Mouse (Mus musculus) frontal cortex, postnatal 36 days (tissue): ENCODE results near the gene Pxt1.
"Not testable (repeated sequence)": the region's sequence is repeated elsewhere in the genome, so short reads cannot be mapped to it uniquely, and the experiment has no call there.

Experiments
- DNase-seq, 2 experiments: peaks; one replicate each; pipeline ENCODE4 v3.0.0; 2022; ENCODE audit warnings: low spot score in 2 of 2

The Pxt1 gene

GRCm38 (mm10) chr17:28943740-28944139 lies at the start of gene Pxt1:
Pxt1 (minus strand) TSS chr17:28943840.
- DNase-seq = no peak

- not testable (repeated sequence) for DNase-seq
Observed at GRCm38 (mm10) chr17:28993004-28993403, 49.4 kb upstream of the Pxt1 start.

DNA sequence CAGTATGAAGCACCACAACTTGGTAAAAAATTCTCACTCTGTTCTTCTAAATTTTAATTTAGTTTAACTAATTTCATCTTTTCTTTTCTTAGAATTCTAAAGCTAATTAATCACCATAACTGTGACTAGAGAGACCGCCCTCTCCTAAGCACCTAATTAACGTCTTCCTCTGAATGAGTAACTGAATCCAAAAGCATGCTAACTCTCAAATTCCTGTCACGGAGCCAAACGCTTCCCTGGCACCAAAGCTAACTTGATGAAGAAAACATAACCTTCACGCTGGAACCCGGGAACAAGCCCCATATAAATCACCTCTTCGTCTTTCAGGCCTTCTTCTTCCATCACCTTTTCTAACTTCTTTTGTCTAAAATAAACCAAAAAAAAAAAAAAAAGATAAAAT lies 48.5 kb upstream of the Pxt1 start:
- no peak for DNase-seq

DNA sequence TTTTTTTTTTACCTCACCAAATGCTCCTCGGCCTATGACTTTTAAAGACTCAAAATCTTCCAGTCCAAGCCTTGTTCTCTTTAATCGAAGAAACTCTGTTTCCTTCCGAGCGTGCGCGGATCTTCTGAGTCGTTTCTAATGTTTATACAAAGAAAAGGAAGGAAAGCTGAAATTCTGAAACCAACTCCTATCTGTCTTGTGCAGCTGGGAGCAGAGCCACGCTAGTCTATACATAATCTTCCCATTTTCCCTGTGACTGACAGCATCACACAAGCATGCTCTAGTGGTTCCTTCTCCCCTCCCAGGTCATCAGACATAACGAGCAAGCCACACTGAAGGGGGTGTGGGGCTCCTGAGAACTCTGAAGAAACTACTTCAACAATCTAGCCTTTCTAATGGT lies 47.6 kb upstream of the Pxt1 start:
- no peak for DNase-seq

DNA sequence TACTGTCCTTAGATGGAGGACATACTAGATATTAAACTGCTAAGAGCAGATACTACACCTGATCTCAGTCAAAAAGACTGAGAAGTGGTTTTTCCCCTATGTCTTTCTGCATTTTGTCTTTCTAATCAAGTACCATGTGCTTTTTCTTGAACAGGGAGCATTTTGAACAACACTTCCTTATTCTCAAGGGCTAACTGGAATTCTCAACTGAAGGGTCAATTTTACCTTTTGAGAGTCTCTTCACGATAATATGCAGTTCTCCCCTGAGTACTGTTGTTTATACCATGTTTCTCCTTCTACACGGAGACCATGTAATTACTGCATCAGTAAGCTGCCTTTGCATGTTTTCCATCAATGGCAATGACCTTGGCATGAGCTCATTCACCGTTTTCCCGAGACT lies 46.4 kb upstream of the Pxt1 start:
- no peak for DNase-seq

GRCm38 (mm10) chr17:28988996-28989395 lies 45.4 kb upstream of the Pxt1 start:
- DNase-seq = no peak

DNA sequence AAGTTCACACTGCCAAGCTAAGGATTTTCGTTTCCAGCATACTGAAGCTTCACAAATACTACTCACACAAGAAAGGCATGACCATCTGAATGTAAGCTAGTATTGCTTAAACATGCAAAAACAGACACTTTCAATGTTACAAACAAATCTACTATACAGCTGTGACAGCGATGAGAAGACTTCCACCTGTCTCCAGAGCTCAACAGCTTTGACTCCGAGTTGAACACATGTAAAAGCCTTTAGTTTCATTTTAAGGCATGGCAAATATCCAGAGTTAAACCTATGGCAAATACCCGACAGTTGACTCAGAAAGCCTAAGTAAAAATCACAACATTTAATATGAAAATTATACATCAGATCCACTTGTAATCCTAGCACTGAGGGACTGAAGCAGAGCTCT lies 44.7 kb upstream of the Pxt1 start:
- no peak for DNase-seq

- DNase-seq = no peak
Observed at GRCm38 (mm10) chr17:28987713-28988112, 44.1 kb upstream of the Pxt1 start.

- DNase-seq = no peak
Observed at GRCm38 (mm10) chr17:28986833-28987232, 43.2 kb upstream of the Pxt1 start.

GRCm38 (mm10) chr17:28984724-28985420 lies 41.2 kb upstream of the Pxt1 start:
- no peak for DNase-seq

- DNase-seq = no peak
Observed at GRCm38 (mm10) chr17:28982591-28982990, 39.0 kb upstream of the Pxt1 start.

- DNase-seq = no peak
Observed at GRCm38 (mm10) chr17:28981081-28981480, 37.4 kb upstream of the Pxt1 start.

DNA sequence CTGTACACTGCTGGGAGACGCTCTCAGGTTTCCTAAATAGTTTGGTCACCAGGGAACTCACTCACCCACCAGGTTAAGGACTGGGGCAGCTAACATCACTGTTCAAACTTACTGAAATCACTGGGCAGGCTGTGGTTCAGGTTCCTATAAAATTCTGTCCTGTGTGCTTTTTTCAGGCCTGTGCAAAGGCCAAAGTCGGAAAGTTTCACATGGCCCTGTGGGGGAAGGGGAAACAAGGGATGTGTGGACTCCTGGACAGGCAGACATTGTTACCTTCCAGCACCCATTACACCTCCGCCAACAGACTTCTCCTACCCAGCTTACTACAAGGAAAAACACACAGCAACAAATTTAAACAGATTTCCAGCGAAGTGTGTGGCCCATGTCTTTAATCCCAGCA lies 35.5 kb upstream of the Pxt1 start:
- DNase-seq = no peak

GRCm38 (mm10) chr17:28970122-28970521 lies 26.5 kb upstream of the Pxt1 start:
- DNase-seq = no peak

DNA sequence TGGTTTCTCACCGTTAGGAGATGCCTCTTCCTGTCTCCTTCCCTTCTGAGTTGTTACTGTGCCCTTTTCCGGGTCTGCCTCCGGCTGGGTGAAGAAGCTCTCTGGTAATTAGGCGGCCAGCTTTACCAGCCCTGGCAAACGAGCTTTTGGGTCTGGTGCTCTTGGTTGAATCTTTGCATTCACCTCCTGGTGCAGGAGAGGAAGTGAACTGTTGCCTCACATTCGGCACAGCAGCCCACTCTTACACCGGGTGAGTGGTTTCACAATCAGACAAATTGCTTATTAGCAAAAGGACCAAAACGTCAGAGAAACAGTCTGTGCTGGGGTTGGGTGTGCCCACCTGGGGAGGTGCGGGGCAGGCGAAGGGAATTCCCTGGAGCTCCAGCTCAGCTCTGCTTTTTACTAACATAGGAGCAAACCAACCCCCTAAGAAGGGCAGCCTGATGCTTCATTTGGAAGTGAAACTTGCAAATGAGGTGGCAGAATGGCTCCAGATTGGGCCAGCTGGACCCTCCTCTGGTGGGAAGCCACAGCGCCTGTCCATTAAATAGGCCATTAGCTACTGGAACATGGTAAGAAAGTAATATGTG lies 23.5 kb upstream of the Pxt1 start:
- no peak for DNase-seq

DNA sequence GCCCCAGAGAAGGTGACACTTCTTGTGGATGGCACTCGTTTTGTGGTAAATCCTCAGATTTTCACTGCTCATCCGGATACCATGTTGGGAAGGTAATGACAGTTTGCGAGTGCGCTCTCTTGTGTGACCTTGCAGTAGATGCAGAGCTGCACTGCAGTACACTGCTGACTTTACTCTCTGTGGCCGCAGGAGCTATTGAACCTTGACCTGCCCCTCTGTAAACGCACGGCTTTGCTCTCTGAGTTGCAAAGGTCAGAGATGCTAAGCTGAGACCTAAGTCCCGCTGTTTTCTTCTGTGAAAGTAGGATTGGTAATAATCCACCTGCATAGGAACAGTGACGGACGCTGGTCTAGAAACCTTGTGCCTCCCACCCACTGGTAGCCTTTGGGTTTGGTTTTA lies 18.0 kb upstream of the Pxt1 start:
- DNase-seq = no peak

DNA sequence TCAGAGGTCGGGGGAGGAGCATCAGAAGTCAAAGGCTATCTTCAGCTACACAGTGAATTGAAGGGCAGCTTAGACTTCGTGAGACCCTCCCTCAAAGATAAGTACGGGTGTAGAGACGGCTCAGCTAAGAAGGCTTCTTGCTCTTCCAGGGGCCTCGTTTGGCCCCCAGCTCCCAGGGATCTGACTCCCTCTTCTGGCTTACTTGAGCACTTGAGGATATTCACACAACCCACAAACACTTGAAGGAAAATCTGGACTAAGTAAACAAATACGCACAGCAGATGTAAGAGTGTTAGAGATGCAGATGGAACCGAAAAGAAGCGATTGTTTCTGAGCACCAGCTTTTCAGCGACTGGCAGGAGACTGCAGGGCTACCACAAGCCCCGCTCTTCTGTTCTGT lies 17.0 kb upstream of the Pxt1 start:
- no peak for DNase-seq

GRCm38 (mm10) chr17:28954416-28954815 lies 10.8 kb upstream of the Pxt1 start:
- DNase-seq = no peak

DNA sequence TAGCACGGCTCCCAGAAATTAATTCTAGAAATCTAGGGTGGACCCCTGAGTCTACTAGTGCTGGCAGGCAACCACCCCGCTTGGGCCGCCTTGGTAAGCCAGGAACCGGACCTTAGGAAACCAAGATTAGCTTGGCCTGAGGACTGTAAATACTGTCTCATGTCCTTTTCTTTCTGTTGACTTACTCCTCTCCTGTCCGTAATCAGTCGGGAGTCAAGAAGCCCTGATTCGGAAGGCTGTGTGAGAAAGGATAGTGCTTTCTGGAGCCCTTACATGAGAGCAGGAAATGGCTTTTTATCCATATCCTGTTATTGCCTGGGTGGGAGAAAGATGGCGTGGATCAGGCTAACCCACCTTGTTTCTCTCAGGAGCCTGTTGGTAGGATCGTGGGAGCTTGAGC lies 9.6 kb upstream of the Pxt1 start:
- no peak for DNase-seq

DNA sequence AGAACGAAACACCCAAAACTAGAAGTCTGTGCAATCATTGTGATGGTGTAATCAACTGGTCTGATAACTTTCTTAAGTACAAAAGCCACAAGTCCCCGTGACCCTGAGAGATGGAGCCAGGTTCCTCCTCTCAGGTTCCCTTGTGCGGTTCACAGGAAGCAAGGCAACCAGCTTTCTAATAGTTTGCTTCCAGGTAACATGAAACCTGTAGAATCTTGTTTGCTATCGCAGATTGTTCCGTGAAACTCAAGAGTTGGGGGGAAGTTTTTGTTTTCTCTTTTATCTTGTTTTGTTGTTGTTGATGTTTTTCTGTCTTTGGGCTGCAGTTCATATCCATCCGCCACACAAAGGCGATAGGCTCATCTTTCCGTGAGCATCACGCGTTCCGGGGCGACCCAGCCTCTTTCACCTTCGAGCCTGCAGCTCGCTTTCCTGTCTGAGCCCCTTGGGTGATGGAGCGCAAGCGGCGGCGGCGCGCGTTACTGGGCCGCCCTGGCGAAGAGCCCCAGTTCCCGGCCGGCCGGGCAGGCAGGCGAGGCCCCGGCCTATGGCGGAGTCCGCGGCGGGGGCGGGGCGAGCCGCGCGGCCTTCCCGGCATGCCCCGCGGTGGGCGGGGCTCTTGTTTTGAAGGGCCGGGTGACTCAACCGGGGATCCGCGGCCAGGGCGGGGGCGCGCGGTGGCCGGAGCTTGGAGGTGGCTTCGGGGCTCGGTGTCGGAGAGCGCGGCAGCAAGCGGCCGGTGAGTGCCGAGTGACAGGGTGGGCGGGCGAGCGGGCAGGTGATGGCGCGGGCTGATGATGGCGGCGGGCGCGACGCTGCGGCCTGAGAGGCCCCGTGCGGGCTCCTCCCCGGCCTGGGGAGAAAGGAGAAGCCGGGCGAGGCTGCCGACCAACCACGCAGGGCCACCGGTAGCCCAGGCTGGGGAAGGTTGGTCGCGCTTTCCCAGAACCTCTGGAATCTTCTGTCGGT lies 8.5 kb upstream of the Pxt1 start, which contains the start of gene Kctd20:
TSS of gene Kctd20 (plus strand) at position 120 of the 969 bp plus-strand sequence.
- DNase-seq = peak; percentile 86 to 90

DNA sequence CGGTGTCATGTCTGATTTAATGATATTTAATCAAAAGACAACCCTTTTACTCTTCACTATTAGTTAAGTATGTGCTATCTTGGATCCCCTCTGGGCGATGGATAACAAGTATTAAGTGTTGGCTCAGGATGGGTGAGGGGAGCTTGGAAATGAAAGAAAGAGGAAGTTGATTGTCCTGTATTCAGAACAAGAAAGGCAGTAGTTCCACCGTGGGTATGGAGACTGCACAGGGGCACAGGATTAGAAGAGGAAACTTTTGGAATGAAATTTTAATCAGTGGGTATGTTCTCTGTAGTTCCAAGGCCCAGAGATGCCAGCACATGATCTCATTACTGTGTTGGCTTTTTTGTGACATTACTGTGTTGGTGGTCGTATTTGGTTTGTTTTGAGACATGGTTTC lies 7.1 kb upstream of the Pxt1 start:
- DNase-seq = no peak

DNA sequence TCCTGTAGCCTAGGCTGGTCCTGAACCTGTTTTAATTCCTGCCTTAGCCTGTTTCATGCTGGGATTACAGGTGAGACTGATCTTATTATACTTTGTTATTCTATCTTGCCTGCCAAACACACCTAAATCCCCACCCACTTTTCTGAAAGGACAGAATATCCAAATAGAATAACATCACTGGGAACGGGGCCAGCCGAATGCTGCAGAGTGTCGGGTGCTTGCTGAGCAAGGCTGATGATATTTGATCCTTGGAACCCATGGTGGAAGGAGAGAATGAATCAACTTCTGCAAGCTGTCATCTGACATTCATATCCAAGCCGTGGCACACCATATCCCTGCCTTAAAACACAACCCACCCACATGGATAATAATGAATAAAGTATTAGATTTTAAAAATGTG lies 5.0 kb upstream of the Pxt1 start:
- DNase-seq = no peak
